Mouse (Mus musculus): Measurements from ENCODE around the gene Btrc.
"Not testable (repeated sequence)": the region's sequence is repeated elsewhere in the genome, so short reads cannot be mapped to it uniquely, and the experiment has no call there.

Gene Btrc

DNA sequence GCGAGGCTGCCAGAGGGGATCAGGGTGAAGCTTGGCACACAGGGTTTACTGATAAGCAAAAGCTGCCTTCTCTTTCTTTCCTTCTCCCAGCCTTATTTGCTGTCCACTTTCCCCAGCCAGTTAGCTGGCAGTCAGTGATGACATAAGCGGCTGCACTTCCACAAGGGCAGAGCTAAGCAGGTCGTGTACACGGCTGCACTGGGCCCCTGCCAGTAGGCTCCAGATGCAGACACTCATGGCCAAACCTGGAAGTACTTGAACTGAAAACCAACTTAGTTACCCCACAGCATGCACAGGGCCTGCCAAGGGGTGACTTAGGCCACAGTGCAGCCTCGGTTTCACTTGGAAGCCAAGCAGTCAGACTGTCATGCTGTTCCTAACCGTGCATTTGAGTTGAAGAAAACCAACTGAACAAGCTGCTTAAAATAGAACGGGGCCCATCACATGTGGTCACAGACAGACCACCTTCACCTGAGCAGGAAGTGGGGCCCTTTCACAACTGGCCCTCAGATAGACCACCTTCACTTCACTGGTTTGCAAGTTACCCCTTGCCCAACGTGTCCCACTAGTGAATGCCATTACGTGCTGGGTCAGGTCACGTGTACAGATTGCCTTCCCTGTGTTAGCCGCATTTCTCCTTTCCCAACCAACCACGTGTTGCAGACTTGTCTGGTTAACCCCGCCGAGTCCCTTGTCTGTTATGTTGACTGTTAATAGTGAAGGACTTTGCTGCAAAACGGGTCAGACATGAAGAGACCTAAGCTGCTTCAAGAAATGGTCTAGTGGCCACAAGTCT, 166.9 kb downstream of the Btrc start:
- no peak for DNase-seq (ENCODE audit: low spot score)

DNA sequence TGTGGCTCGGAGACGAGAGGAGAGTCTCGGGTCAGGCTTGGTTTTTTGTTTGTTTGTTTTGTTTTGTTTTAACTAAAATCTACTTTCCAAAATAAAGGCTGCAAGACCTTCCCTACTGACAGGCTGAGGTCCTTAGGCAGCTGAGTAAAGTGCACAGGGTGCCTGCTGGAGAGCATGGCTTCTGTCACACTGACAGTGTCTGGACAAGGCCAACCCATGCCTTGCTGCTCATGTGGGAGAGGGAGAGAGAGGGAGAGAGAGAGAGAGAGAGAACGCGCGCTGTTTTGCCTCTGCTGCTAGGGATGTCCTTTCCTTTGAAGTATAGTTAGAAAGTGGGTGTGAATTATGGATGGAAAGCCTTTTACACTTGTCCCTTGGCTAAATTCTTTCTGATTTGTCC, 168.0 kb downstream of the Btrc start:
- no peak for DNase-seq (ENCODE audit: low spot score)

DNA sequence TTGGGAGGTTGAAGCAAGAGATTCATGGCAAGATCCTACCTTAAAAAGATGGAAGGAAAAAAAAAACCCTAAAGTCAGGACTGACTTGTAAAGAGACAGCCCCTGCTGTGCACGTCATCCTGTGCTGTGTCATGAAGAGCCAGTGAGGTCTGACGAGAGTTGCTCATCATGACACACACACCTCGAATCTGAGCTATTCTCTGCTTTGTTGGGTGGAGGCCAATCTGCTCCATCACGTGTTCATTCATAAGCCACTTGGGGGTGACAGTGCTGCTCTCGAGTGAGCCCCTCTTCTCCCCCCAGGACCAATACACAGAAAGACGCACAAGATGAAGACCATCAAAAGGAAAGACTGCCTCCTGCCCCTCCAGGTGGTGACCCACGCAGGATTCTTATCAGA, 170.1 kb downstream of the Btrc start:
- DNase-seq (ENCODE audit: low spot score) = no peak

DNA sequence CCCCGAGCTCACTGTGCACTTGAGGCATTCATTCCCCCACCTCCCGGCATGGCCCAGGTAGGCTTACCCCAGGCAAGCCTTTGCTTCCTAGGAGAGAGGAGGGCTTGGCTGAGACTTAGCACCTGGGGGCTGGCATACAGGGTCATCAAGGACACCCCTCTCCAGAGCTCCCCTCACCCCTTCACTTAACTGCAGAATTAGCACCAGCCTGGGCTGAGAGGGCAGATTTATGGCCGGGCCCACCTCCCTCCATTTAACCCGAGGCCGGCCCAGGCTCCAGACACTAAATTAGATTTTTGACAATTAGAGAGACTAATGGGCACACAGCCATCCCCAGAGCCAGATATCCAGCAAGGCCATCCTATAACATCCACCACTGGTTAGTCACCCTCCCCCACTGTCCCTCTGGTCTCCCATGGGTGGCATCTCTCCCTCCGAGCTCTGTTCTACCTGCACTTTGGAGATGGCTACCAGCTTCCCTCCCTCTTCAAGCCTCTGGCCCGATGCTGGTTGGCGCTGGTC, 171.7 kb downstream of the Btrc start:
- no peak for DNase-seq (ENCODE audit: low spot score)

DNA sequence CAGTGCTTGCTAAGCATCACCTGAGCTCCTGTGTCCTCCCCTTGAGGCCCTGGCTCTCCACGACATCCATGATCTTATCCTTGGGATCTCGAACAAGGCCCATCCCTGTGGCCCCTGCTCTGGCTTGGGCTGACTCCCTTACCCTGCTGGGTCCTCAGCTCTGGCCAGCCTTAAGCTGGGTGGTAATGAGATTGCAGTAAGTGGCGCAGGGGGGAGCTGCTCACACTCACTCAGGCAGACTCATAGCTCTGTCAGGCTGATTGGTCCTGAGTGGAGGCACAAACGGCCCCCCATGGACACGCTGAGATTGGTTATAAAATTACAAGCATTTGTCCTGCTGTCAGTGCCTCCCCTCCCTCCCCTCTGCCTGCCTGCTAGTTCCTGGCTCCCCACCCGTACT, 172.4 kb downstream of the Btrc start:
- no peak for DNase-seq (ENCODE audit: low spot score)

DNA sequence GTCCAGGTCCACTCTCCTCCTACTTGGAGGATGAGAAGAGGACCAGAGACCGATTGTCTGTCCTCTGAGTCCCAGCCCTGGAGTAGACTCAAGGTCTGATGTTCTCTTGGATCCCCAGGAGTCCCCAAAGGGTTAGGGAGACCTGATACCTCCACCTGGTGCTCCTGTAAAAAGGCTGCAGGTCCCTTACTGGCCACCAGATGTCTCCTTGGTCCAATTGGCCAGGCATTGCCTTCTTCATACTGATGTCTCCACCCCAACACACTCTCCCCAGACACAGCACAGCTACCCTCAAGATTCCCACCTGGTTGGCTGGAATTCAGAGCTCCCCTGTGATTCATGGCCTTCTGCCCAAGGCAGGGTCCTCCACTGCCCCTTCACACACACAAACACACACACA, 174.0 kb downstream of the Btrc start:
- peak; percentile 59 for DNase-seq (ENCODE audit: low spot score)

DNA sequence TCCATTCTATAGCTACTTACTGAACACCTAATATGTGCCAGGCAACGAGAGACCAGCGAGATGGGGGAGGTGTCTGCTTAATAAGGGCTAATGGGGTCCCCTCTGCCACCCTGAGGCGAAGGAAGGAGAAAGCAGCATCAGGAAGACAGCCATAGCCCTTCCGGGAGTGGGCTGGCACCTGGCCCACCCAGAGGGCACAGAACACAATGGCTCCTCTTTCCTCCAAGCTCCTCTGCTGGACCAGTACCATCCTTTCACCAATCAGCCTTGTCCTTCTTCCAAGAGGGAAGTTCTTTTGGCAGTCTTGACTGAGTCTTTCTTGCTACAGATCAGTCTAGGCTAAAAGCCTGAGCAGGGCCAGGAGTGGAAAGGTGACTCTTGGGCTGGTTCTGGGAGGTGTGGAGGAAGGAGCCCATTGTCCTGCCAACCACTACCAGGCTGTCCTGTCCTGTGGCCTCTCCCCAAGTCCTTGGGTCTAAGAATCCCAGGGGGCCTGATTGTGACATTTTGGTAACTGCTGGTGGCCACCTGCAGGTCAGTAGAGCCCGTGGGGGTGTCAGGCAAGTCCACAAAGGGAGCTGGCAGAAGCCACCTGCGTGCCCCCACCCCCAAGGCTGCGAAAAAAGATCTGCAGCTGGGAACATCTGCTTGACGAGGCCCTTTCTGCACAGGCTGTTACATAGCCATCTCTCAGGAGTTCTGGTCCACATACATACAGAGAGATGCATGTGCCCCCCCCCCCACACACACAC, 177.3 kb downstream of the Btrc start:
- DNase-seq (ENCODE audit: low spot score) = no peak

DNA sequence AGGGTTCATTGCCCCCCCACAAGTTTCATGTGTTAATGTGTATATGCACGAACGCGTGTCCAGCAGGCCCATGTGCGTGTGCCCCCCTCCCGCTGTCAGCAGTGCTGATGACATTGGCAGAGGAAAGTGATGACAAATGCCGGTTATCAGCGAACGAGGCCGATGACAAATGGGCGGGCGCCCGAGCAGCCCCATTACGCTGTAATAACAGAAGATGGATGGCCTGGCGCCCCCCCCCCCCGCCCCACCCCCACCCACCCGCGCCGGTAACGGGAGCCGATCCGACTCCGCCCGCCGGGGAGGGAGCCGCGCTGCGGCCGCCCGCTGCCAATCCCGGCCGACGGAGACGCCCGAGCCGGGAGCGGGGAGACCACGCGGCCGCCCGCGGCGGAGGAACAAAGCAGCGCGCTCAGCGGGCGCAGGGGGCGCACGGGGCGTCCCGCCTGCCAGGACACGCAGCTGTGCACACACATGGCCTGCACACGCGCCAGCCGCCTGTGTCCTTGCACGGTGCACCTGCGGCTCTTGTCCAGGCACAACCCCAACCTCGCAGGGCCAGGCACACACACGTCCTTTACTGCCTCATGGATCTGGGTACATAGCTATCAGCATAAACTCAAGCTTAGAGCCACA, 178.0 kb downstream of the Btrc start:
- peak; percentile 74 for DNase-seq (ENCODE audit: low spot score)

DNA sequence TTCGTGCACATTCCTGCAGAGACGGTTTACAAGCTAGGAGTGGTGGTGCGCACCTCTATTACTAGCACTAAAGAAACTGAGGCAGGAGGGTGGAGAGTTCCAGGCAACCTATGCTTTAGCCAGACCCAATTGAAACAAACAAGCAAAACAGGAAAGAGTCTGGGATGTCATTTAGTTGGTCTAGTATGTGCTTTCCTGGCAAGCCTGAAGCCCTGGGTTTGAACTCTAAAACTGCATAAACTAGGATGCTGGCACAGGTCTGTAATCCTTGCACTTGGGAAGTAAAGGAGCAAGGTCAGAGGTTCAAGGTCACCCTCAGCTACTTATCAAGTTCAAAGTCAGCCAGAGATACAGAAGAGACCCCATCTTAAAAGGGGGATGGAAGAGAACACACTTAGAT, 178.5 kb downstream of the Btrc start:
- no peak for DNase-seq (ENCODE audit: low spot score)

DNA sequence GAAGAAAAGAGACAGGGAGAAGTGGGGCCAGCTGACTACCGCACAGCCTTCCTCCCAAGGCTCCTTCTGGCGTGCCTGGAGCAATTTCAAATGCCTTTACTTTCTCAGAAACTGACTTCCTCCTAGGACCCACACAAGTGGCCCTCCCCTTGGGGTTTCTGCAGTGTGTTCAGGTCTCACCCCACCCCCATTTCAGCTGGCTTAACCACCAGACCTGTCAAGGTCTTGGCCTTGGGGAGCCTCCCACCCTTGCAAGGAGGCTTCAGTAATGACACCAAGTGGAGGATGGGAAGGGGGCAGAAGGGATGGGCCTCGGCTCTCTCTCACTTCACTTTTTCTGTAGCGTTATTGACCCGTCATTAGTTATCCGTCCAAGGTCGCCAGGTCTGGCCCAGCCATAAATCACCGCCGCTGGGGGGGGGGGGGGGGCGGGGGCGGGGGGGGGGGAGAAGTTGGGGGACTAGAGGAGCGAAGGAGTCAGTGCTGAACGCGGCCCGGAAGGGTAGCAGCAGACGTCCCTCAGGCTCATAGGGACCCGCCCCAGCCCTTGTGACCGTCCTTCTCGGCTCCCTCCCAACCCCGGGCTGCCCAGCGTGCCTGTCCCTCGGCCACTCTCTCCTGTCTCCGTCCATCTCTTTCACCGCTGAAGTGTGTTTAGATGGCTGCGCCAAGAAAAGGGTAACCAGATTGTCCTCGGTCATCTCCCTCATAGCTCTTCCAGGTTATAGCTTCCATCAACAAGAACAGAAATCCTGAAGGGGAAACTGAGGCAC, 180.8 kb downstream of the Btrc start:
- DNase-seq (ENCODE audit: low spot score) = peak; percentile 52

DNA sequence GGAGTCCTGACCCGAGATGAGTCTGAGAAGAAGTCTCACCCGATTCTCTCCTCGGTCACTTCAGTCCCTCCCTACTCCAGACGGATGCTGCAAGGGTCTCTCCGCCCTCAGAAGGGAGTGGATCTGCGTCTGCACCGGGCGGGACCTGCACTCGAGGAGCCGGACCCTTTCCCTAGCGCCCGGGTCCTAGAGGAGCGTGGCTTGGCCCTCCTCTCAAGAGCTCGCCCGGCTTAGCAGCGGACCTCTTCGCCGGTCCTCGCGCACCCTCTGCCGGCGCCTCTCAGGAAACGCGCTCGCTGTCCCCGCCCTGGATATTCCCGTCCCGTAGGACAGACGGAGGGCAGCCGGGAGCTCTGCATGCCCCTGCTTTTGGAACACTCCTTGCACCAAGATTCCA, 181.4 kb downstream of the Btrc start:
- DNase-seq (ENCODE audit: low spot score) = peak; percentile 91

DNA sequence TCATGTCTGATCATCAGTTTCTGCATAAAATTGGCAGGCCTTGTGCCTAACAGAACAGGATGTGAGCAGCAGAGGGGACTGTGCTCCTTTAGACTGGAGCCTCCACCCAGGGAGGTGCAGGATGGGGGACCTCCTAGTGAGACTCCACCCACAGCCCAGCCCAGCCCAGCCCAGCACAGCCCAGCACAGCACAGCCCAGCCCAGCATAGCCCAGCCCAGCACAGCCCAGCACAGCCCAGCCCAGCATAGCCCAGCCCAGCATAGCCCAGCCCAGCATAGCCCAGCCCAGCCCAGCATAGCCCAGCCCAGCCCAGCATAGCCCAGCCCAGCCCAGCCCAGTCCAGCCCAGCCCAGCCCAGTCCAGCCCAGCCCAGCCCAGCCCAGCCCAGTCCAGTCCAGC, 184.7 kb downstream of the Btrc start:
- not testable (repeated sequence) for DNase-seq (ENCODE audit: low spot score)

DNA sequence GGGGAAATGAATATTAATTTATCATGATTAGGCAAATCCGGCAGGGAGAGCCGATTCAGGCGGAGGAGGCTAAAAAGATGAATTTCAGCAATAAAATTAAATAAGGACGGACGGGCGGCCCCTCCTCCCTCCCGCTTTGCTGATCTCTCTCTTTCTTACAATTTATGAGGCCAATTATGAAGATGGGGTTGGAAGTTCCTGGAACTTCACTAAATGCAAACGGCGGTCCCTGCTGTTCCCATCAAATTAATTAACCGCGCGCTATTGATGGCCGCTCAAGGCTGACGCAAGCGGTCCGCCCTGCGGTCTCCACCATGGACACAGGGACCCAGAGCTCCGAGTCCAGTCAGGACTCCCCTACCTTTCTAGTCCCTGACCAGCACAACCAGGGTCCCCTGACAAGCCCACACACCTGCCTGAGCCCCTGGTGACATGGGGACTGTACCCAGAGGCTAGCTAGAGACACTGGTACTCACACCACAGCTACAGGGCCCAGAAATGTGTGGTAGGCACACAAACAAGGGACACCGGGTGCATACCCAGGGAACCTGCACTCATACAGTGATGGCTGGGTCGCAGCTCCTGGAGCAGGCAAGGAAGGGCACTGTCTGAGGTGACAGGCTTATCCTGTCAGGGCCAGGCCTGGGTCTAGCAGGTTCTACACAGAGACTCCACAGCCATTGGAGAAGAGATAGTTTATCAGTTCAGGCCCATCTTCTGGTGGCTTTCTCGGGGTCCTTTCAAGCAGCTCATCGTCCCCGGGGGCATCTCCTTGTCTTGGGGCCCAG, 185.8 kb downstream of the Btrc start:
- no peak for DNase-seq (ENCODE audit: low spot score)

DNA sequence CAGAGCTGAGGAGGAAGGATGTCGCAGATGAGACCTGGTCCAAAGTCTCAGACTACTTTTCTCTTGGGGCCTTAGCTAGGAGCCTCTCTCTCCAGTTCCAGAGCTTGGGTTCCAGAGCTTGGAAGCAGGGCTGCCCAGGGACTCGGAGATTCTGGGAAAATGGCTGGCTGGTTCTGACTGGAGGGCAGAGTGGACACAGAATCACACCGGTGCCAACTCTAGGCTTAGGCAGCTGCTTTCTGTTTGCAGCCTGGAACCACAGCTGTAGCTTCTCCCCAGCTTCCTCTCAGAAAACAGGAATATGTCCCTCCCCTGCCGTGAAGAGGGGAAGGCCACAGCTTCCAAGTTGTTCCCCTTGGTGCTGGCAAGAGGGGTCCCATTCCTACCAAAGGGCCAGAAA, 186.4 kb downstream of the Btrc start:
- no peak for DNase-seq (ENCODE audit: low spot score)

DNA sequence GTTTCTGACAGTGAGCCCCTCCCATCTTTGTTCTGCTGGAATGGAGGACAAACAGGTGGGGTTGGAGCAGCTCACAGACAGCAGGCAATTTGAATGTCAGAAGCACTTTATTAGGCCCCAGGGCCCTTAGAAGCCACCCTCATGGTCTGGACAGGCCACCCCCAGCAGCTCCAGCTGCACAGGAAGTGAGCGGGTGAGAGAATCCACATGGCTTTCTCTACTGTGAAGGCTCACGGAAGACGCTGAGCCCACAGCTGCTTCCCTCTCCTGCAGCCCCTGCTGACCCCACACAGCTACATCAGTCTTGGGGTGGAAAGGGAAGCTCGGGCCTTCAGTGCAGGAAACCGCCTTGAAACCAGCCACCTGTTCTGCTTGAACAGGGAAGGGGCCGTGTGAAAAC, 188.7 kb downstream of the Btrc start:
- no peak for DNase-seq (ENCODE audit: low spot score)

DNA sequence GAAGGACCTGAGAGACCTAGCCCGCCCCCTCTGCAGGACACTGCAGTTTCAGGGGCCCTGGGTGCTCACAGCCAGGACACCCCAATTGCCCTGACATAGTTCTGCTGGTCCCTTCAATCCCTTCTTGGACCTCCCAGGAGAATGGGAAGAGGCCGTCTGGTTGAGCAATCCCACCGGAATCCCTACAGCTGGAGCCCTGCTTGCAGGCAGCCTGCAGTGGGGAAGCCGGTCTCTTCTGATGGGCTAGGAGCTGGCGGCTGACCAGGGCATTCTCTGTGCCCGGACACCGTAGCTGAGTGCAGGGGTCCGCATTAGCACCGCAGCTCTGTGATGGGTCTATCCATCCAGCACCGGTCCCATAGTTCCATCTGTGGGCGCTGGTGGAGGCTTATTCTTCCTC, 190.6 kb downstream of the Btrc start:
- no peak for DNase-seq (ENCODE audit: low spot score)

DNA sequence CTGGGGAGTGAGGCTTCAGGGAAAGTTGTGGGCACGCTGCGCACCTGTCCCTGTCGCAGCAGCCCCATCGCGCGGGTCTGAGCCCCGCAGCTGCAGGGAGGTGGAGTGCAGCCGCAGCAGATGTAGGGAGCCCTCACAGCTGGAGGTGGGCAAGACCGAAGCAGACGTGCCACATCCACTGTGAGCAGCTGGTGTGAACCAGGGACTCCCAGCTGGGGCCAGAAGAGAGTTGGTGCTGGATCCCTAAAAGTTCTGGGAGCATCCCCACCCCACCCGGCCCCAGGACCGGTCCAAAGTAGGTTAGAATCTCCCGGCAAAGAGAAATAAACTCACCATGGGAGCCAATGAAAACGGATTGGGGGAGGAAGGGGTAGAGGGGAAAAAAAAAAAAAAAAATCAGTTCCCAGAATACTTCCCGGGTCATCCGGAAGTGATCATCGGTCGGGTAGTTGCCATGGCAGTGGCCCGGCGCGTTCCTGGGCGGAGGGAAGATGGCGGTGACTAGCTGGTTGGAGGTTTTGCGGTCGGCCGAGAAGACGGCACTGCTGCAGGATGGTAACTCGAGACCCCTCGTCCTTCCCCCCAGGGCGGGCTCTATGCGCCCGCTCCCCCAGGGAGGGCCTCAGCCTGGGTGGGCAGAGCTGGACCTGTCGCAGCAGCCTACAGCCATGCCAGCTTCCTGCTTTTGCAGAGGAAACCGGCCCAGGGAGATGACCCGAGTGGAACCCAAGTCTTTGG, 196.8 kb downstream of the Btrc start, which contains the start of the genes Poll and Gm17018:
Gene Poll, minus strand, starts transcription at position 379 of the 738 bp plus-strand sequence.
Gene Gm17018, plus strand, starts transcription at position 463 of the 738 bp plus-strand sequence.
- DNase-seq (ENCODE audit: low spot score) = peak; percentile 91

DNA sequence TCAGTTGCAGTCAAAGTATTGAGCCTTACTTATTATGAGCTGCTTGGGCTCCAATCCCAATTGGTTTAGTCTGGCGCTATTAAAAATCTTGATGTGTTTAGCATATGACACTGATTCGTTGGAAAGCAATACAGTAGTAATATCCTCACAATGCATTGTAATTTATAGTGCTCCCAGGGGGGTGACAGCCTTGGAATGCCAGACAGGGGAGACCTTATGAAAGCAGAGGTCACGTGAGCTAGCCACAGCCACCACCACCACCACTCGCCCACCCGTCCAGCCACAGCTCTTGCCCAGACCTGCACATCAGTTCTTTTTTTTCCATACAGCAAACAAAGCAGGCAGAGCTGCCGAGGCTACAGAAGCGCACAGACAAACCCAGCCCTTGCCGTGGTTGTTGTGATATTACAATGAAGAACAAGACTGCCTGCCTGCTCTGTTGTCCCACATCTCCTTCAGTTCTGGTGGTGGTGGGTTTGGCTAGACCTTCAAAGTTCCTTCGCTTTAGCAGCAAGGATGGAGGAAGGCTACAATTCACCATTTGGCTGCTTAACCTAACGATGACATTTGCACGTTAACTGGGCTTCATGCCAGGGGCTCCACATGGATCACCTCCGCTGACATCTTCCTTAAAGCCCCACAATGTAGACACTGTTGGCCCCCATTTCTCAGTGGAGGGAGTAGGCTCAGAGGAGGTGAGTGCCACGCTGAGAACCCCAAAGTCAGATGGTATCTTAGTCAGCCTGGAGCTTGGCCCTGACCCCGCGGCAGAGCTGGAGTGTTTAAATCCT, 202.6 kb downstream of the Btrc start:
- no peak for DNase-seq (ENCODE audit: low spot score)

DNA sequence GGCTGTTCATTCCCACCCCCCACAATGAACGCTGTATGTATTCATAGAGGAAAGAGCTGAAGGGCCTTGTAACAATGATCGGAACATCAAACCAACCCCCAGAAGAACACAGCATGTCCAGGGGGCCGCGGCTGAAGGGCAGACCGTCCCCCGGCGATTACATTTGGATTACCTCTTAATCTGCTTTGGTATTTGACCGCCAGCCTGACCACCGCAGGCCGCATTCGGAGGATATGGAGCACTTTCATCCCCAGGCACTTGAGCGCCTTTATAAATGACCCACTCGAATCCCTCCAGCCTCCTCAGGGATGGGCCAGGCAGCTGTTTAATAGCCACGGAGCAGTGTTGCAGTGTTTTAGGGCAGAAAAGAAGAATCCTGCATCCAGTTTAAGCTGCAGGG, 203.8 kb downstream of the Btrc start:
- DNase-seq (ENCODE audit: low spot score) = peak; percentile 53

DNA sequence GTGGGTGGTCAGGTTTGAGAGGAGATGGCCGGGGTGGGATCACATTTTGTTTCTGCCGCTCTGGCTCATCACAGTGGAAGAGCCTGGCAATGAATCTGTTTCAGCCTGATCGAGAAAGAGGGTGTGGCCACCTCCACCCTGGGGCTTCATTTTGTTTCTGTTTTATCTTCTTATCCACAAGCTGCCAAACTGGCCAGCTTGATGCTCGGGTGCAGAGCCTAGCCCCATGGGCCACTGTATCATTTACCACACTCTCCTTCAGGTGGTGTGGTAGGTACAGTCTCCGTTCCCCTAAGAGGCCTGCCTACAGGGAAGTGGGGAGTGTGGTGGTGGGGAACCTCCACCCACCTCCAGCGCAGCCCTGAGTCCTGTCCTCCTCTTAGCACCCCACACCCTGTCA, 209.5 kb downstream of the Btrc start:
- DNase-seq (ENCODE audit: low spot score) = no peak

All from embryo, embryonic 10 days (tissue).